Mouse (Mus musculus) lung, postnatal 10 days (tissue): ENCODE data around the gene Ramp3.
A peak's percentile ranks its signal among the peaks of the same experiment; 100 is the strongest.

ENCODE experiments used
- DNase-seq: peaks from one replicate; pipeline ENCODE4 v3.0.0; 2021

Gene Ramp3

DNA sequence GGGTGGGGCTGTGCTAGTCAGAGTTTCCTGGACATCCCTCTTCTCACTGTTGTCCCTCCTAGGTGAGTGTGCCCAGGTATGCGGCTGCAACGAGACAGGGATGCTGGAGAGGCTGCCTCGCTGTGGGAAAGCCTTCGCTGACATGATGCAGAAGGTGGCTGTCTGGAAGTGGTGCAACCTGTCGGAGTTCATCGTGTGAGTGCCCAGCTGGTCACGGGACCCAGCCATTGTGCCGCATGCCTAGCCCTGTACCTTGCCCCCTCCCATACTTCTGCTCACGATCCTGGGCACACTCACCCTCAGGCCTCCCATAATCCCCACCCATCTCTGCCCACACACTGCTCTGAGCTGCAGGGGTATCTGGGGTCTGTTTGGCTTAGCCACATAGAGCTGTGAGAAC is 16.4 kb downstream of the Ramp3 start:
- DNase-seq, result no peak

DNA sequence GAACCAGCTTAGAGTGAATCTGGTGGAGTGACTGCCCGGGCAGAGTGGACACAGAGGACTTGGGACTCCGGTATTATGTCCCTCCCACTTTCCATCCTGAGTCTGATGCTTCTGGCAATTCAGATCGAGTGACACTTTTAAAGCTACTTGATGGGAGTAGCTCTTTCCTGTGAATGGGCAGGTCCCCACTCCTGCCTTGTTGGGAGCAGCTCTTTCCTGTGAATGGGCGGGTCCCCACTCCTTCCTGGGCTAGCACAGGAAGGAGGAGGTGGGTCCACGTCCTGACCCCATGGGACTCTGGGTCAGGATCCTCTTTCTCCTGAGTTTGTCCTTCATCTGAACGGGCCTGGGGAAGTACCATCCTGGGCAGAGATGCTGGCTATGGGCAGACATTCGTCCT is 17.1 kb downstream of the Ramp3 start:
- DNase-seq, result peak; percentile 60

- DNase-seq, result no peak
Observed at GRCm38 (mm10) chr11:6676641-6677040, 18.3 kb downstream of the Ramp3 start.

DNA sequence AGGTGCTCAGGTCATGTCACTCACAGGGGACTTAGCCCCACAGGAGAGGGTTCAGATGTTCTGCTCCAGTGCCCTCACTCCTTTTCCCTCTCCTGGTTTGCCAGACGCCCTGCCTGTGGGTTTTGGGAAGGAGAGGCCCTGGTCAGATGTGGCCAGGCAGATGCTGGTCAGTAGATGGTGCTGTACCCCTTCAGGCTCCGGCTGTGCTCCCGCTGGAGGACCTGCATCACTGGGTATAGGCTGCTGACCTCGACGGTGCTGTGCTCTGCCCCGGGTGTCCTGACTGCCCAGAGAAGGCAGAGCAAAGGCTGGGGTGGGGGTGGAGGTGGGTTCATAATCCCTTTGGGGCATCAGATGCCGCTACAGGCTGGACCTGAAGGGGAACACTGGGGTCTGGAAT is 19.2 kb downstream of the Ramp3 start:
- peak; percentile 36 for DNase-seq

DNA sequence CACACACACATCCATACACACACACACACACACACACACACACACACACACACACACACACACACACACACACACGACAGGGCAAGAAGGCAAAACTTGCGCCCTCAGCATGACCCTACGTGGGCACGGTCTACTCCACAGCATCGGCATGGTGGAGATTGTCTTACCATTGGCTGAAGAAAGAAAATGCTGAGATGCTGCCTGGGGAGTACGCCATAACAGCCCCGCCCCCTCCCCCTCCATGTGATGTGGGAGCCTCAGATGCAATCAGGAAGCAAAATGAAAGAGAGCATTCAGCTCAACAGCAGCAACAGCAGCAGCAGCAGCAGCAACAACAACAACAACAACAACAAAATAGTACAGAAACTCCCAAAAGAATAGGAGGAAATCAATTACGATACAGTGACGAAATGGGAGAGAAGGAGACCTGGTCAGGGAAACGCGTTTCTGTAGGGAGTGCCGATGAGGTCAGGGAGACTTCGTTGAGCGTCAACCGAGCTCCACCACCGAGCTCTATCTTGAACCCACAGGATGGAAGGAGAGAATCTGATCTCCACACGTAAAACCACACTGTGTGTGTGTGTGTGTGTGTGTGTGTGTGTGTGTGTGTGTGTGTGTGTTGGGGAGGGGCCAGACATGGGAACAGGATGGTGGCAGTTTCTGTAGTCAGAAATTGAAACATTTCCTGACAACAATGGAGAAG is 21.5 kb downstream of the Ramp3 start:
- DNase-seq, result peak; percentile 25

- DNase-seq, result peak; percentile 80
Observed at GRCm38 (mm10) chr11:6680397-6680818, 22.1 kb downstream of the Ramp3 start.

- DNase-seq, result no peak
Observed at GRCm38 (mm10) chr11:6684741-6685140, 26.4 kb downstream of the Ramp3 start.

GRCm38 (mm10) chr11:6688888-6689287 is 30.6 kb downstream of the Ramp3 start:
- DNase-seq, result no peak

DNA sequence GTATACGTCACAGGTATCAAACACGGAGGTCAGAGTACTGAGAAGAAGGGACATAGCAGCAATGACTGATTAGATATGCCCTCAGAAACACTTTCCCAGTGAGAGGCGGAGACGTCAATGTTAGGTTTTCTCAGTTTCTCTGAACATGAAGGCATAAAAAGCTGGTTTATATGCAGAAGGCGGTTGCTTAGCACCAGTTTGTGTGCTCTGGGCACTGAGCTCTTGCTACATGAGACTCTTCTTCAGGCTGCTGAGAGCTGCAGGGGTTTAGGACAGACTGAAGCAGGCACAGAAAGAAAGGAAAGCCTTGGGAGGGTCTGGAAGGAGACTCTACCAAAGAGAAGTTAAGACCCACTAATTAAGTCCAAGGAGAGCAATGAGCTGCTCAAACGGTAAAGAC is 34.0 kb downstream of the Ramp3 start:
- DNase-seq, result no peak

GRCm38 (mm10) chr11:6694114-6694513 is 35.8 kb downstream of the Ramp3 start:
- DNase-seq, result no peak

DNA sequence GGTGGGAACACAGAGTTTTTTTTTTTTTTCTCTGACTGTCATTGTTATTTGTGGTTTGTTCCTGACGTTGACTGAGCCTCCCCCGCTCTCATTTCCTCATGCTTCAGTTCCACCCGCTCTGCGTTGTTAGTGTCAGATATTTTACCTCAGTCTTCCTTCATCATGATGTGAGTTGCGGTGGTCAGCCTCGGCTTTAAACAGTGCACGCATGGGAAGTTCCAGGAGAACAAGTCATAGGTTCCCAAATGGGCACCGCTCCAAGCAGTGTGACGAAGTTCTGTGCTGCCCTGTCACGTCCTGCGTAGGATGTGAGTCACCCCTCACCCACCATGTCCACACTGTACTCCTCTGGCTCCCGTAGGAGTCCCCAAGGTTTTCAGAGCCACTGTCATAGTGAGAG is 36.9 kb downstream of the Ramp3 start:
- DNase-seq, result peak; percentile 61

- DNase-seq, result no peak
Observed at GRCm38 (mm10) chr11:6696551-6696950, 38.2 kb downstream of the Ramp3 start.

GRCm38 (mm10) chr11:6697751-6698150 is 39.4 kb downstream of the Ramp3 start:
- no peak for DNase-seq

- no peak for DNase-seq
Observed at GRCm38 (mm10) chr11:6698281-6698680, 40.0 kb downstream of the Ramp3 start.

DNA sequence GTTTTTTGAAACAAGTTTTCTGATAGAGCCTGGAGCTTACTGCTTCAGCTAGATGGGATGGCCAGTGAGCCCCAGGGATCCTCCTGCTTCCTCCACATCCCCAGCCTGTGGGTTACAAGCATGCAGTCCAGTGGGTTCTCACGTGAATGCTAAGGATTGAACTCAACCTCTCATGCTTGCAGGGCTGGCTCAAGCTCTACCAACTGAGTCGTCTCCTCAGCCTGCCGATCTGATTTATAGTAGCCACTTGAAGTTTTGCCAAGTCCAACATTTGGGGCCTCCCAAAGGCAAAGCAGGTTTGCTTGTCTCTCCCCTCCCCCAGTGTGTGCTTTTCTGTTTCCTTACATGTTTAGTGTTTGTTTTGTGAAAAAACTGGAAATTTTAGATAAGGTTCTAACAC is 43.9 kb downstream of the Ramp3 start:
- DNase-seq, result no peak

DNA sequence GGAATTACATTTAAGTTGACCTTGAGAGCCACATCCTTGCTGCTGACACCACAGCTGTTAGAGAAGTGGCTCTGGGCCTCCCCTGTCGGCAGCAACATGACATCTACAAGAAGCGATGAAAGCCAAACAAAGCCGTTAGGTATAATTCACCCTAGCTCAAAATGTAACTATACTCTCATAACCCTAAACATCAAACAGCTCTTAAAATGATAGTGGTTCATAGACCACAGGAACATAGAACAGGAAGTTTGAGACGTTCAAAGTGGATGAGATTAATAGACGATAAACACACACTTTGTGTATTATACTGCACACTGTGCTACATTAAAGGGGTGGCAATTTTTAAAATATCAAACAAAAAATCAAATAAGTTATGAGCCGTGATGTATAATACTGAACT is 46.5 kb downstream of the Ramp3 start:
- DNase-seq, result no peak

DNA sequence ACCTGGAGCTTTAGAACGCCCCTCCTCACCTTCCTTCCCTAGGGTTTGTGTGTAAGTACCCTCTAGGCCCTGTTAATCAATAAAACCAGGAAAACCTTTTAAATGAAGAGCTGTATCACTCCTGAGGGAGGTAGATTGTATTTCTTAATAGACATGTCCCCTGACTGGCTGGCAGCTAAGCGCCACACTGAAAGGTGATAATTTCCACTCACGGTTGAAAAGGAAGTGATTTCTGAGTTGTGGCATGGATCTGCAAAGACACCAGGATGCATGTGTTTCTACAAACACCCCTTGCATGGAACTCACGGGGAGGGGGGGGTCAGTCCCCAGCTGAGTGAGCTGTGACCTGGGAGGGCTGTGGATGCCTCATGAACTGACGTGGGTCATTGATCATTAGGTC is 47.2 kb downstream of the Ramp3 start:
- DNase-seq, result no peak

GRCm38 (mm10) chr11:6706796-6707195 is 48.5 kb downstream of the Ramp3 start:
- no peak for DNase-seq

DNA sequence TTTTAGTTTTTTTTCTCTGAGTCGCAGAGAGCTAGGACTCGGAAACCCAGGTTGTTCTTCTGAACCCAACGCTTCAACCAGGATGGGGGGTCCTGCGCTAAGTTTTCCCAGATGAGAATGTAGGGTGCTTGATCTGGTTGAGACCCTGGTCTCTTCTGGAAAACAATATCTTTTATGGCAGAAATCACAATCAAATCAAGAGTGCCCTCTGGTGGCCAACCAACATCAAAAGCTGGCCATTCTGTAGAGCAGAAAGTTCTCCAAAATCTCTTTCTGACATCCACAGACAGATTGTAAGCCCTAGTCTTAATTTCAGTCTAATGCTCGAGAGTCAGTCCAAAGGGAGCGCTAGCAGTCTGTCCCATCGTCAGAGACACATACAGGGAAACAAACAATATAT is 50.1 kb downstream of the Ramp3 start:
- no peak for DNase-seq

- no peak for DNase-seq
Observed at GRCm38 (mm10) chr11:6710409-6710808, 52.1 kb downstream of the Ramp3 start.

- no peak for DNase-seq
Observed at GRCm38 (mm10) chr11:6720746-6721145, 62.4 kb downstream of the Ramp3 start.

DNA sequence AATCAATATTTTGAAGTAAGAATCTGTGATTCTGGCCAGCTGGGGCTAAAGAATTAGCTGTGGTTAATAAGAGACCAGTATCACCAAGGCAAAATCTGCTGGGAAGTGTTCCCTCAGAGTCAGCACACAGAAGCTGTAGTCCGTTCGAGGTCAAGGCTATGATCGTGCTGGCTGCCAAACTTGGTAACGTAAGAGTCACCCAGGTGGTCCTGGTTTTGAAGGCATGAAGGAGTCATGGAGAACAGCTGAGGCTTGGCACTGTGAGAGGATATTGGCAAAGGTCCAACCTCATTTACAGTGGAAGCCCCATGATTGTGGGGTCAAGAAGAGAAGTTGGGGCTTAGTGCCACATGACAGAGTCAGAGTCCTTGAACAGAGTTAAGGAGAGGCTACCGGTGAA is 68.6 kb downstream of the Ramp3 start:
- DNase-seq, result no peak
